Mouse (Mus musculus) retina, adult 2 months (tissue): ENCODE data around the gene Casc4.

Source experiments
- DNase-seq: peaks from one replicate; pipeline ENCODE4 v3.0.0-alpha.2; 2012; ENCODE audit warnings: low read depth, low spot score

Gene Casc4

DNA sequence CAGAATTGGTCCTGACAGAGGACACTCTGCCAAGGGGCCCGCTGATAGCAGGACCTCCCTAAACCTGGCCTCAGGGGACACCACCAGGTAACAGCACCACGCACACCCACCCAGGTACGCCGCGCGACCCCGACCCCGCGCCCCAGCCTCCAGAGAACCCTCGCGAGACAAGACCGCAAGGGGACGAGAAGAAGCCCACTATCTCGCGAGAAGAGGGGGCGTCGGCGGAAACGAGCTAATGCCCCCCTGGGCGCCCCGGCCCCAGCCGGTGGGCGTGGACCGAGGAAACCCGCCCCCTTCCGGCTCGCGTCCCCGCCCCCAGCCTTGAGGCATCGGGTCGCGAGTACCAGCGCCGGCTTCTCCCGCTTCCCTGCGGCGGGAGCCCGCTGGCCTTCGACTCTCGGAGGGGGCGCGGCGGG, at the start of gene Casc4:
Gene Casc4 (plus strand): TSS at position 339 of the 419 bp plus-strand sequence.
- peak; percentile 62 for DNase-seq

DNA sequence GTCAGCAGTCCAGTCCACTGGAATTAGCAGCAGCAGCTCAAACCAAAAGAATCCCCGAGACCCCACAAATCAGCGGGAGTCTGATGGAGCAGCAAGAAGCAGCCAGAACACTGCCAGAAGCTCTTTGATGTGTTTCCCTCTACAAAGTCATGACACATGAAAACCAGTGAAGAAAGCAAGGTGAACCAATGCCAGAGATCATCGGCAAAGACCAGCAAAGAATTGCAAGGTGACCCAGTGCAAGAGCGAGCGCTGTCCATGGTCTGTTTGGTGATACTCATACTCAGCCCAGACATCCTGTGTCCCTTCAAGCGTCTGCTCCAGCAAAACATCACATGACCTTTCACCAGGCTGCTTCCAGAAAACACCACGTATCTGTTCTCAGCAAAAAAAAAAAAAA, 45.0 kb upstream of the Casc4 start:
- no peak for DNase-seq

DNA sequence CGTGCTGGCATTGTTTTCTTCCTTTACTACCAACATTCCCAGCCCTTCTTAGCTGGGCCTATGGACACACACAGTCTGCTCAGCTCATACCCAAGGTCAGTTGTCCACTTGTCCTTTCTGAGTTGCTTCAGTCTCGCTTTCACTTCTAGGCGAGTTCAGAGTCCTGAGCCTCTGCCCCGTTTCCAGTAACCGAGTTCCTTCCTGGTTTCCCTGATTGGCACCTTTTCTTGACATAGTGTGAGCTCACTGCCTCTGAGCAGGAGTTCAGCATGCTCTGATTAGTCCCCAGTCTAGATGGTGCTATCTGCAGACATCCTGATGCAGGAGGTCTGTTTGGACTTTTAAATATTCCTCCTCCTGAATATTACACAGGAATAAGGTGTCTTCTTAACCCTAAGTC, 42.1 kb upstream of the Casc4 start:
- no peak for DNase-seq

DNA sequence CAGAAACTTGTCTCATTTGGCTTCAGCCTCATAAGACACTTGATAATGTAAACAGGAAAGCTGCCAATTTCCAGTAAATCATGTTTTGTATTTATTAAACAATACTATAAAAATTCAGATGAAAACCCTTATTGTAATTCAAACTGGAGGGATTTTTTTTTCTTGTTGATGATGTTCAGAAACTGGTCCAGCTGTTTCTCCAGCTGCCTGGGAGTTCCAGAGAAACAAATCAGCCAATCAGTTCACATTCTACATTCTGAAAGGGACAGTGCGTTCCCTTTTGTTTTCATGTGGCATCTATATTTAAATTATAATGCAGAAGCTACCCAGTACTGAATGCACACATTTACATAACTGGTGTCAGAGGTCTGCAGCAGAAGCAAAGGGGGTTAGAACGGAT, 40.6 kb upstream of the Casc4 start:
- DNase-seq: no peak

DNA sequence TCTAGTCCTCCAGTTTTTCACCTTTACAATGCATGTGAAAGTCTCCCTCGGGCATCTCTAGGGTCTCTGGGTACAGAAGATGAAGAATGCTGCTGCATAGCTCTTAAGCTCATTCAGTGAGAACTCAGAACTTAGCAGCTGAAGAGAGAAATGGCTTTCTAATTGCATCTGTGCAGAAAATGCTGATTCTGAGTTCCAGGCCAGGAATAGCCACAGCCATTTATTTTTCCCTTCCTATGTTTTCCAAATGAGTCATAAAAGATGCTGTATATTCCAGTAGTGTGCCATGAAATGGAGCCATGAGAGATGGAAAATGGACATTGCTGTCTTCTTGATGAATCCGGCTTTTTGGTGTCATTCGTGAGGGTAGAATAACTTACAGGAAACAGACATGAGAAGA, 38.4 kb upstream of the Casc4 start:
- no peak for DNase-seq

DNA sequence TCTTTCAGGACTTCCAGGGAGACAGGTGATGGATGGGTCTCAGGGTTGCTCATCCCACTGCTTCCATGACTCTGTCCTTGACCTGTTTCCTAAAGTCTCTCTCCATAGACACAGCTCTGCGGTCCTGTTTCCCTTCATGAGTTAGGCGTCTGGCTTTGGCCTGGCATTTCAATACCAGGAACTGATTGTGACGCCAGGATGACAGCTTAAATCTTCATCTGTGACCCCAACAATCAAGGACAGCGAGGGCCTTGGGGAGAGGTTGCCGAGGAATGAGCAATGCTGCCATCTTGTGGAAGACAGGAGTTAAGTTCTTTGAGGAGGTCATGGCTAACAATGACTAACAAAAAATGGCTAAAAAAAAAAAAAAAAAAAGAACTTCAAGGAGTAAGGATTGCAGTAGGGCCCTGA, 34.3 kb upstream of the Casc4 start:
- DNase-seq: peak; percentile 59

DNA sequence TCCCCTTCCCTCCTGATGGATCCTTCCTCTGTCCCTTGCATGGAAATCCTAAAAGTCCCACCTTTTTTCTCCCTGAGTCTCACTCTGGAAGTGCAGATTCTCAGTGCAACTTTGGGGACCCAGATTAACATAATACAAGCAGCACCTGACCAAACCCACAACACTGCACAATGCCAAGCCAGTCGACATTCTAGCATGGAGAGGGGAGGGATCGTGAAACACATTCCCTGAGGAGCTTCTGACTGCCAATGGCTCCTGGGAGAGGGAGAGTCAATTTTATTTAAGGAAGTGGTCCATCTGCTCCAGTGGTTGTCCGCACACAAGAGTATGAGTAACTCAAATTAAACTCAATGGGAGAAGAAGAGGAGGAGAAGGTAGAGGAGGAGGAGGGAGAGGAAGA, 31.8 kb upstream of the Casc4 start:
- no peak for DNase-seq

DNA sequence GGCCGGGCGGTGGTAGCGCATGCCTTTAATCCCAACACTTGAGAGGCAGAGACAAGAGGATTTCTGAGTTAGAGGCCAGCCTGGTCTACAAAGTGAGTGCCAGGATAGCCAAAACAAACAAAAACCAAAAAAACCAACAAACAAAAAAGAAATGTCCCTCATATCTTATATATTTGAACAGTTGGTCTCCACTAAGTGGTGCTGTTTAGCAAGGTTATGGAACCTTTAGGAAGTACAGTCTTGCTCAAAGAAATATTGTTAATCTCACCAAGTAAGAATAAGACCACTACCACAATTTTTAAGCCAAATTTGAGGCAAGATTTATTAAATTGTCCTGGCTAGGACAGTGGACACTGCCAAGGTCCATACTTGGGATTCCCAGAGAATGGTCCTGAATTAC, 25.3 kb upstream of the Casc4 start:
- DNase-seq: no peak

DNA sequence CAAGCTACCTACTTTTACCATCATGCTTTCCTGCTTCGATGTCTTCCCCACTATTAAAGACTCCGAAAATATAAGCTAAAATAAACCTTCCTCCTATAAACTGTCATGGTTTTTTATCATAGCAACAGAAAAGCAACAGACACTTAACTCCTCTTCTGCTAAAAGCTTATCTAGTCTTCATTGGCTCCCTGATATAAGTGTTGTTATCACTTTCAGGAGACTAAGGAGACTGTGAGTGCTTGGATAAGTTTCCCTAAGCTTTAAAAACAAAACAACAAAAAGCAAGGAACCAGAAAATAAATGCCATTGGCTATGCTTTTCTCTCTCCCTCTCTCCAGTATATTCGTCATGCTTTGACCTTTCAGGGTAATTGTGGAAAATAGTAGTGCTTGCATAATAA, 24.5 kb upstream of the Casc4 start:
- no peak for DNase-seq

DNA sequence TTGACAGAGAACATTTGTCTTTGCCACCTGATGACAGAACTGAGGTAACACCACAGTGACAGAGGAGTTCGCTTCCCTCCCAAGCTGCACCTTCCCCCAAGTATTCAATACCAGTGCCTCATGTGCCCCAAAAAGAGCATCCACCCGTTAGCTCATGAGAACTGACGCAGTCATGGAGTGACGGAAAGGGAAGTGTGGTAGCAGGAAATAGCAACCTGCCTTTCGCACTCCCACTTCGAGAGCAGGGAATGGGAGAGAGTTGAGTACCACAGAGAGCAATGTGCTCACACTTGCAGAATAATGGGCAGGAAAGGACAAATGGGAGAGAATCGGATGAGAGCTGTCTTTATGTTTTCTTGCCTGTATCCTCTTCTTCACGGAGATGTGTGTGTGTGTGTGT, 20.7 kb upstream of the Casc4 start:
- no peak for DNase-seq

DNA sequence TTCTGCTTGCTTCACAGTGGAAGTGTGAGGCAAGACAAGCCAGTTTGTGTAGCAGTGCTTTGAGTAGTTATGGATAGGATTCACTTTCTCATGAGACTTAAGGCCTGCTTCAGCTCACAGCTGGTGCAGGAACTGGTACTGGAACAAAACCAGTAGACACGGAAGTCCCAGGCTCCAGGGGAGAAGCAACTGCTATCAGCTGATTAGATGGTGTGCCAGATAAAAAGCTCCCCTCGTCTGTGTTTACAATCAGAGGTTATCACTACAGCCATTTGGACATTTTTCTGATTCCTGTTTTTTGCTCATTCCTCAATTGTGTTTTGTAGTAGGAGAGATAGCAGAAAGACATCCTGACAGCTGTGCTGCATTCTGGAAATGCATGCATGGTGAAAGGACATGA, 14.7 kb upstream of the Casc4 start:
- no peak for DNase-seq

DNA sequence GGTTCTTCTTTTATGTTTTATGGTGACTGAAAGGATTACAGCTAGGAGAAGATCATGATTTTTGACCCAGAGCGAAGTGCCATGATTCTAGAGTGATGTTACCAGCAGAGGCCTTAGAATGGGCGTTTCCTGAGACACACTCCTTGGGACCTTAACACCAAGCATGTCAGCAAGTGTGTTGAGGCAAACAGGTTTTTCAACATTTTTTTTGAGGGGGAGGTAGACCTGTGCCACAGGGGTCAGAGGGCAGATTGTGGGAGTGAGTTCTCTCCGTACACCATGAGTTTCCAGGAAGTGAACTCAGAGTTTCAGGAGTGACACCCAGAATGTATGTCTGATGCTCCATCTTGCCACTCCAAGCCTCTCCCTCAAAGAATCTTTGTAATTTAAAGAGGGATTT, 12.8 kb upstream of the Casc4 start:
- no peak for DNase-seq

DNA sequence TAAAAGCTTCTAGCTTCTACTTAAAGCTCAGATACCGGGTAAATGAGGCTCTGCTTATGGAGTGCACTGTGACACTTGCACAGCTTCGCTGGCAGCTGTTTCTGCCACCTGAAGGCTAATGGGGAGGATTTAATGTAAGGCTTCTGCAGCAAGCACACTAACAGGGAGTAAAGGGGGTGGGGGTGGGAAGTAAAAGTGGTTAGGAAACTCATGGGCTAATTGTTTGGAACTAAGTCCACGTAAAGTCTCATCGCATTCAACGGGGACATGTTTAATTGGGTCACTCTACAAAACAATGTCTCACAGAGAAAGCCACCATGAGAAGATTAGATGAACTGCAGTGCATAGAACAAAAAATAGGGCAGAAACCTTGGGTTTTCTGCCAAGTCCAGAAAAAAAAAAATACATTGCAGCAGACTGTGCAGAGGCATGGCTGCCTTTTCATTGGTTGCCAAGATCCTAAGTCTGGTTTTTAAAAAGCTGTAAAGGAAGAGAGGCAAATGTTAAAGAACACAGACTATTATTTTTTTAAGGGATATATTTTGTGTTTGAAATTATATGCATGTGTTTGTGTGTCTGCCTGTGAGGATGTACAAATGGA, 7.3 kb upstream of the Casc4 start:
- no peak for DNase-seq

DNA sequence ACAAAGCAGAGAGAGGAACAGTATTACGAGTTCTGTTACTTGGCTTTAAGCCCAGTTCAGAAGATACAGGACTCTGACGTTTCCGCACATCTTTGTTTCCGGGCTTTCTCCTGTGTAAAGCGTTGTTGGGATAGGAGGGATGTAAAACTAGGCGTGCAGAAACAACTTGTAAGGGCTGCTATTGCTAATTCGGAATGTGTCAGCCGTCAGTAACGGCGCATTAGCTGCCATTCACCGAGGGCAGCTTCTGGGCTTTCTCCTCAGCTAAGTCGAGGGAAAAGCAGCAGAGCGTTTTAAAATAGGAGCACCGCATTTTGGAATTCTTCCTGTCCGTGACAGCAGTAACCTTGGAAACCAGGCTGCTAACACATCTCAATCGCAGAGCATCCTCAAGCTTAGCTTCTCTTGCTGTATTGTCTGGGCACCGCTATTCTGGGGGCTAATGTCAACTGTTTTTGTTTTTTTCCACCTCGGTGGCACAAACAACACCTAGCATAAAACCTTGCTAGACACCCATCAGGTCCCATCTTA, 634 bp upstream of the Casc4 start:
- no peak for DNase-seq

DNA sequence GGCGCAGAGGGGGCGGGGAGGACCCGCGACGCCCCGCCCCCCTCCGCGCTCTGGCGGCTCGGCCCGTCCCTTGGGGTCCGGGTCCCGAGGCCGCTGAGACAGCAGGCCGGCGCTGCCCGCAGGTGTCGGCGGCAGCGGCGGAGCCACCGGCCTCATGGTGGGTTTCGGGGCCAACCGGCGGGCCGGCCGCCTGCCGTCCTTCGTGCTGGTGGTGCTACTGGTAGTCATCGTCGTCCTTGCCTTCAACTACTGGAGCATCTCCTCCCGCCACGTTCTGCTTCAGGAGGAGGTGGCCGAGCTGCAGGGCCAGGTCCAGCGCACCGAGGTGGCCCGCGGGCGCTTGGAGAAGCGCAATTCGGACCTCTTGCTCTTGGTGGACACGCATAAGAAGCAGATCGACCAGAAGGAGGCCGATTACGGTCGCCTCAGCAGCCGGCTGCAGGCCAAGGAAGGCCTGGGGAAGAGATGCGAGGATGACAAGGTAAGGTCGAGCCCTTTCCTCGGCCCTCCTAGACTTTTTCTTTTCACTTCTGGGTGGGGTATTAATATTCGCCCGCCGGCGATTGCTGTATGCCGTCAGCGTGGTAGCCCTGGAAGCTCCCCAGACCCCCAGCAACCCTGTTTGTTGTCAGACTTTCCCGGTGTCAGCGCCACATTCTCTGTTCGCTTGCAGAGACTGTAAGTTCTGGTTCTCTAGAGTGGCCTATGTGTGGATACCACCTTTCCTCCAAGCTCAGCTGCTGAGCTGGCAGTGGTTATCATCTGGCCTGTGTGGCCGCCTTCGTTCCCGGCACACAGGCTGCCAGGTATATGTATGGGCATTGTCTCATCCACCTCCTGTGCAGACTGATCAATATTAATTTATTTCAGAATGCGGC, 520 bp downstream of the Casc4 start:
- no peak for DNase-seq

DNA sequence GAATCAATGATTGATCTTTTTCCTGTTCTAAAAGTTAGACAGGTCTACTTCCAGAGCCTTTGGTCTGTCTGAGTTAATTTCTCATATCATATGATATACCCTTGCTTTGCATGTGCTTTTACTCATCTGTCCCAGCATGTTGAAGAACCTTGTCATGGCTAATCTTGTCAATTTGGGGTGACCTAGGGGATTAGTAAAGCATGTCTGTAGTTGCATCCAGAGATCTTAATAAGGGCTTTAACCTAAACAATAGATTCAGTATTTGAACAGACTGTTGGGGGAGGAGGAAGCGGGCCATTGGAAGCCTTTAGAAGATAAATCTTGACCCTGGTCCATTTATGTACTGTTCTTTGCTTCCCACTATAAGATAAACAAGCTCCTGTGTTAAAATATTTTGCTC, 12.7 kb downstream of the Casc4 start:
- DNase-seq: no peak

DNA sequence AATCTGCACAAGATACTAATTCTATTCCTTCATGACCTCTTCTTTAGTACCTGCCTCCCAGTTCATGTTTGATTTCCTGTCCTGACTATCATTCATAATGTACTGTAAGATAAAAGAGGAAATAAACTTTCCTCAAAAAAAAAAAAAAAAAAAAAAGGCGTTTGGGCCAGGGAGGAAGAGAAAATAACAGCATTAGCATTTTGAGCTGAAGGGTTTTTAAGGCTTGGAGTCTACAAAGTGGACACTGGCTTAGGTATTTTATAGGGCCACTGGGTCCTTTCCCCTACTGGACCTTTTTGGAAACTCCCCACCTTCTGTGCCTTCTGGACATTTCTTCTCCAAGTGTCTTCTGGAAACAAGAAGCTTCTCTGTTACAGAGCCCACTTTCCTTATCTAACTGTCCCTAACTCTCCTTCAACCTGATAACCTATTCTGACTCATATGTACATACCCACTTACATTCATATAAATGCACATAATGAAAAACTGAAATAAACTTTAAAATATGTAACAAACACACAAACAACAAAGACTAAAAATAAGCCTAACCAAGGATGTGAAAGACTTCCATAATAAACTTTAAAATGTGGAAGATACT, 18.8 kb downstream of the Casc4 start:
- no peak for DNase-seq

DNA sequence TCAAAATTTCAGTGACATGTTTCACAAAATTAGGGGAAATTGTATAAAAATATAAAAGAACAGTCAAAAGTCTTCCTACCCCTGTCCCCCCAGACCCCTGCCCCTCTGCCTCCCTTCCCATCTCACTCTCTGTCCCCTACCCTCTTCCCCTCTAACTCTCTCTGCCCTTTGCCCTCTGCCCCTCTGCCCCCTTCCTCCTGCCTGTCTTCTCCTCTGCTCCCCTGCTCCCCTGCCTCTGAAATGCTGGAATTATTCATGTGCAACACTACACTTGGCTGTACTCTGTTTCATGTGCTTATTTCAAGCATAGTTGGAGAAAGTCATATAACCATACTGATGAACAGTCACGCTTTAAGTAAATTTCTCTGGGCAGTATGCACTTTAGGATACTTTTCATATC, 19.6 kb downstream of the Casc4 start:
- no peak for DNase-seq

DNA sequence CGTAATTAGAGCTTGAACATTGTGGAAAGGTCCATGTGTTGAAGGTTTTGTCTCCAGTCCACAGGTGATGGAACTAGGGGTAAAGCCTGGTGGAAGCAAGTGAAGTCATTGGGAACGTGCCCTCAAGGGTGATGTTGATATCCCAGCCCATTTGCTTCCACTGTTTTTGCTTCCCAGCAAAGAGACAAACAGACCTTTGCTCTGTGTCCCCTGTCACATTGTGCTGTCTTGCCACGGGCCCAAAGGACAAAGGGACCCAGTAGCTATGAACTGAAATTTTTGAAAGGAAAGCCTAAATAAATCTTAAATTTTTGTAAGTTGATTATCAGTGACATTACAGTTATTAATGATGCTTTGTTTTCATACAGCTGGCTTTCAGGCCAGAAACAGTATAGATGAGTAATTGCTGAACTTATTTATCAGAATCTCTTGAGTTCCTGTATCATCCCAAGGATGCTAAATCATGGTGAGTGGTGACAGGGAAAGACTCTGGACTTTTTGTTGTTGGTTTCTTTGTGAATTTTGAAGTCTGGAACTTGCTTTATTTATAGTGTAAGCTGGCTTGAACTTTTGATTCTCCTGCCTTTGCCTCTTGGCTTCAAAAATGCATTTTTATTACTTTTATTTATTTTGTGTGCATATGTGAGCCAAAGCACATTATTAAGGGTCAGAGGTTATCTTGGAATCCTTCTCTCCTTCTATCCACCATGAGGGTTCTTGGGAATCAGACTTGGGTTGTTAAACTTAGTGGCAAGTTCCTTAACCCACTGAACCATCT, 22.1 kb downstream of the Casc4 start:
- DNase-seq: no peak

DNA sequence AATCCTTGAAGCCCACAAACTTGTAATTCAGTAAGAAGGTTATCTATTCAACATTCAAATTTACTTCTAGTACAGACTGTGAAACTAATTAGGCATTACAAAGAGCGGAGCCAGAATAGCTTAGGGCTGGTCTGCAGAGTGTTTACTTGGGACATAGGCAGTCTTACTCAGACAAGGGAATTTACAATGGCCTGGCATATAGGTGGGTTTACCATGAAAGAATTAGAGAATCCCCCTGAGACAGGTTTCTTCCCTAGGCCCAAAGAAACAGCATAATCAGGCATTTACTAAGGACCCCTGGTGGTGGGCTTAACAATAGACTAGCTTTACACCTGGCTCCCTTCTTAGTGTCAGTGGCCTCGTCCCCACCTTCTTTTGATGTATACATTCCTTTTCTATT, 28.5 kb downstream of the Casc4 start:
- no peak for DNase-seq

DNA sequence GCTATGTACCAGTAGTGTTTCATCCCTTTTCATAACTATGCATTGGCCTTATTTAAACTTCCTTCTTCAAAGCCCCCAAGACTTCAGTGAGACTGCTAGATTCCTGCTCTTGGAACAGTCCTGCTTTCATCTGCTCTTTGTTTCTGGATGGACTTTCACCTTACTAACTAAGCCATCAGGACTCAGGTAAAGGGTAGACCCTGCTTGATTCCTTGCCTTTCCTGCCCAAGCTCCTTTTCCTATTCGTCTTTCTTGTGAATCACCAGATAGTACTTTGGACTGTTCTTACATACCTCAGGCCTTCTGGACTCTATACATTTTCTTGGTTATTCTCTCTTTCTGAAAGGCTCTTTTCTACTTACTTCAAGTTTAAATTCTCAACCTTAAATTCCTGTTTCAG, 30.1 kb downstream of the Casc4 start:
- no peak for DNase-seq

DNA sequence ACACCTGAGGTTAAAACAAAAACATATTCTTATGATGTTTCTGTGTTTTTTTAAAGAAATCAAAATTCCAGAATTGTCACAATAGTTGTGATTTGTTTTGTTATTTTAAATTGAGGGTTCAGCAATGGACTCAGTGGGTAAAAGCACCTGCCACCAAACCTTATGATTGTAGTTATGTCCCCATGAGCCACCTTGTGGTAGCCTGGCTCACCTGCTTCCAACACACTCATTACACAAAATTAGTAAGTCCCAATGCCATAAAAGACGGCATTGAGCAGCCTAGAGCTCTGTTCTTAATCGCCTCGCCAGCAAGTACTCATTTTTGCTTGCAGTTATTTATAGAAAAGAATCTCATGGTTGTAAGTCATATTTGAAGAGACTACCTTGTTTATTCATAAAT, 43.2 kb downstream of the Casc4 start:
- DNase-seq: no peak
